Mouse (Mus musculus): ENCODE measurements at regions not wholly inside any gene's neighbourhood (a gene's known extent, or its start where the extent isn't known, plus 50 kb on each side); places are given as distances from the start of the nearest gene placed in this dataset.

DNA sequence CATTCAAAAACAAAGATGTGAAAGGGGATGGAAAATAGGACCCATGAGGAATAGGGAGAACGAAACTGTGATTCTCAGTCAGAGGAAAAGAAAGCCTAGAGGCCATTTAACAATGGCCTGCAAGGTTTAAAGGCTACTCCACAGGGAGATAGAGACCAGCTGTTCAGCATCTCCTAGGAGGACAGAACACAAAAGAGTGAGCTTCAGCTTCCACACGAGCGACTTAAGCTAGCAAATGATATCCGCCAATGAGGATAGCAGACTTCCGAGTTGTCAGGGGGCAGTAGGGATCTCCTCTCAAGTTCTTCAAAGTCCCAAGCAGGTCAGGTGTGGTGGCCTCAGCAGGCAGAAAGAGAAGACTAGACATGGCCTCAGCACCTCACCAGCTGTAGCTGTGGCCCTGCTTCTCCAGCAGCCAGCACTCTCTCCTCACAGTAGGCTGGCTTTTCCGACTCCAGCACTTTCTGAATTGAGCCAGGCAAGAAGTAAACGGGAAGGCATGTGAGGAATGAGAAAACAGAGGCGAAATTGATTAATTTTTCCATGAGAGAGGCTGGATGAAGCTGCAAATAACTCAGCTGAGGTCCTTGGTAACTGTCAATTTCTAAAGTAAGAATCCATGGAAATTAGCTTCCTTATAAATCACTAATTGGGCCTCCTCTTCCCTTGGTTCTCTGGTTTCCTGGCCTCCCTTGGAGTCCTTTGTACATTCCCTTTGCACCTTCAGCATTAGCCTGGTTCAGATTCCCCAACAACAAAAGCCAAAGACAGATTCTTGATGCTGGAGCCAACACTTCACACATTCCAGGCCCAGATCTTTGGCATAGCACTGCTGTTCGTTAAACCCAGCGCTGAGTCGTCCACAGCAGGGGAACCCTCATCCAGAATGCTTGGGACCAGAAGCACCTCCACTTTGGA, 115.7 kb downstream of the H2al2a start:
- no peak for TF ChIP-seq CTCF (IDR thresholded peaks at IDR 0.05; ENCODE audit: control insufficient read depth, insufficient read depth, insufficient read length)
- TF ChIP-seq CEBPB (IDR thresholded peaks at IDR 0.05; ENCODE audit: low read depth), result no peak
- no peak for TF ChIP-seq USF1 (IDR thresholded peaks at IDR 0.05; ENCODE audit: low read depth)

All from C2C12 (cell line).